Mouse (Mus musculus) embryo, embryonic 11 days (tissue): ENCODE measurements around the gene Thrap3.
A peak's percentile ranks its signal among the peaks of the same experiment; 100 is the strongest.

ENCODE experiments used
- DNase-seq: peaks from one replicate; pipeline ENCODE4 v3.0.0-alpha.2; 2015

Thrap3 gene

DNA sequence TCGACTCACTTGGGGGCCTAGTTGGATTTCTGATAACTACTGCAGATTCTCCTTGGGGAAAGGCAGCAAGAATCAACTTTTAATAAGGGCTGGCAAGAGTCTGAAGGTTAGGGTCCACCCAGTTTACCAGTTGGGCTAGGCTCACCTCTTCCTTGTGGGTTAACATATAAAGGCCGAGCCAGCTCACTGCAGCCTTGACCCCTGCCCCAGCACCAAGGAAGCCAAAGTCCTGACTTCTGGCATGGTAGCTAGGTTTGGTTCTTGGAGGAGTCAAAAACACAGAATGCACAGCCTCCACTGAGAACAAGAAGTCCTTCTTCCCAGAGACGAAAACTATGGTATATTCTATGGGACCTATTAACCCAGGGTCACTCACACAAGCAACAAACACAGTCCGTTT lies 38.9 kb downstream of the Thrap3 start:
- DNase-seq = no peak

DNA sequence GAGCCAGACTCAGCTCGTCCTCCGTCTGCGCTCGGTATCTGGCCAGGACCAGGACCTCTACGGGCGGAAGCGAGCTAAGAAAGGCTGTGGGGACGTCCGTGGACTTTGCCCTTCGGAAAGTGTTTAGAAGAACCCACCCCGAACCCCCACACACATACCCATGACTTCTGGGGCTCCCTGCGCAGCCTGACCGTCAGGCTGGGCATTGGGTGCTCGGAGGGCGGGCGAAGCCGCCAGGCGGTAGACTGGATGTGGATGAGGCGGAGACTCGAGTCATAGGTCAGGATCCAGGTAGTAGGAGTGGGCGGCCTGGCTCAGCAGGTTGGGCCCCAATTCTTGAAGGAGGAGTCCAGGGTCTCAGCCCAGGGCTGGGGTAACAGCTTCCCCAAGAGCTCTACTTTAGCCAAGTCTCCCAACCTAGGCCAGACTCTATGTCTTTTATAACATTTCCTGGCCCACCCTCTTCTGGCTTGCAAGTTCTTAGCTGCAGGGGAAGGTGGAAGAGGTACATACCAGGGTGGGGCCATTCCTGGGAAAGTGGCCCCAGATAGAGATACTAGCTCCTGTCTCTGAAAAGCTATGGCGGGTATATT lies 39.4 kb downstream of the Thrap3 start, which contains the start of gene Sh3d21:
TSS of gene Sh3d21 (minus strand) at position 425 of the 593 bp plus-strand sequence.
- no peak for DNase-seq

DNA sequence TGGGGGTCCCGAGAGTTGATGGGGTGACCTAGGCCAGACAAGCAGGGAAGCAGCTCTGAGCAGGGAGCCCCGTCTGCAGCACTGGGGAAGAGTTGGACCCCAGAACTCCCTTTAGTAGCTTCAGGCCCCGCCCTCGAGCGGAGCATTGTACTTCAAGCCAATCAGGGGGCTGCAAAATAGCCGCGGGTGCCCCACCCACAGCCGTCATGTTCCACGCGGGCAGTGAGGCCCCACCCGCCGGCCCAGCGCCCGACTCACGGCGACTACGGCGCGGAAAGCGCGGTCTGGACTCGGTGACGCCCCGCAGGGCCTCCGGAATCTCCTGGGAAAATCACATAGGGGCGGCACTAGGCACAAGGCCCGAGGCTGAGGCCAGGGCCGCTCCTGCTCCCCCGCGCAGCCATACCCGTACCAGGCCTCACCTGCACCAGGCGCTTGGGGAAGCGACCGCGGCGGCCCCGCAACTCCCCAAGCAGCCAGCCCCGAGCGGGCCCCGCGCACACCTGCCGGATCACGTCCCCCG lies 40.0 kb downstream of the Thrap3 start:
- peak; percentile 90 for DNase-seq

DNA sequence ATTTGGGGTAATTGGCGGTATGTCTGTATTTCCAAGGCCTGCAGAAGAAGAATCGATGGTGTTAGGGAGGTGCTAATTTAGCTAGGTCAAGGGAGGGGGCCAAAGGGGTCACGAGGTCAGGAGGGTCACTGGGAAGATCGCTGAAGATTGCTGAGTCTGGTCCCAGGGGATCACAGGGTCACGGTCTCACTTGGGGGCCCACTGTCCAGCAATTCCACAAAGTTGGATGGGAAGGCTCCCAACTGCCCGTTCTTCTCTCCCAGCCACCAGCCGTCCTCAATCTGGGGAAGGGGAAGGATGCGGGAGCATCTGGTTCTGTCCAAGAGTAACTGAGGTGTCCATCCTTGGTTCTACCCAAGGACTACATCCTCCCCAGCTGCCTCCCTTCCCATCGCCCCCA lies 40.6 kb downstream of the Thrap3 start:
- no peak for DNase-seq

DNA sequence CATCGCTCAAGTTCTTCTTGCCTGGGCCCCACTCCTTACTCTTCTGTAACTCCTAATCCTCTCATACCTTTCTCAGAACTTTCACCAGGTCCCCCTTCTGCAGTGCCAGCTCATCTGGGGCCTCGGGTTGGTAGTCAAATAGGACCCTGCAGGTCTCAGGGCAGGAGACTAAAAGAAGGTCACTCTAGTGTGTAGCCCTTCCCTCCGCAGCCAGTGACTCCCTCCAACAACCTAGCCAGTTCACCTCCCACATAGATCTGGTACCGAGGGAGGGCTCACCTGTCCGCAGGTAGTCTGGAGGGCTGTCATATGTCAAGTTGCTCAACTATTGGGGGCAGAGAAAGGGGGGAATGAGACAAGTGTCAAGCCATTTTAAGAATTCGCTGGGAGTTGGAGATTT lies 41.1 kb downstream of the Thrap3 start:
- DNase-seq = no peak

DNA sequence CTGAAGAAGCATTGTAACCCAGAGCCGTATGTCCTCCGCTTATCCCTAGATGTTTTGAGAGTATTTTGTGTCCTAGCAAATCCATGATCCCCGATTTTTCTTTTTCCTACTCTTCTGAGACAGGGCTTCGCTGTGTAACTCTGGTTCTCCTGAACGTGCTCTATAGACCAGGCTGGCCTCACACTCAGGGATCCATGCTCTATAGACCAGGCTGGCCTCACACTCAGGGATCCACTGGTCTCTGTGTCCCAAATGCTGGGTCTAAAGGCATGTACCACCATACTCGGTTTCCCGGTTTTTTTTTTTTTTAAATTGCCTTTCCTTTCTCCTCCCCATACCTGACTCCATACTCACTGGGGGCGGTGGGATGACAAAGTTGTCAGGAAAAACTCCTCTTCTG lies 41.6 kb downstream of the Thrap3 start:
- no peak for DNase-seq

DNA sequence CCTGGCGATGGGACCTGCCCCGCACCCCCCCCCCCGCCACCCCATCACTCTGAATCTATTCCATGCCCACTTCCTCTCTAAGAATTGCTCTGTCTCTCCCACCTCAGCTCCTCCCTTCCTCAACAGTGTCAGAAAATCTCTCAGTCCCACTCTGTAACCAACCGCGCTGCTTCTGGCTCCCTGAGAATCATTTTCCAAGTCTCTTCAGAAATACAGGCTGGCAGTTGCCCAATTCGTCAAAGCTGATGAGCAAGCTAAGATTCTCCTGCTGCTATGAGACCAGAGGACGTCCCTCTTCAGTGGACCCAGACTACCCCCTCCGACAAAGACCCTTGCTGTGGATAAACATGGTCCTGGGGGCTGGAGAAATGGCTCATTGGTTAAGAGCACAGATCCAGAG lies 43.1 kb downstream of the Thrap3 start:
- no peak for DNase-seq

DNA sequence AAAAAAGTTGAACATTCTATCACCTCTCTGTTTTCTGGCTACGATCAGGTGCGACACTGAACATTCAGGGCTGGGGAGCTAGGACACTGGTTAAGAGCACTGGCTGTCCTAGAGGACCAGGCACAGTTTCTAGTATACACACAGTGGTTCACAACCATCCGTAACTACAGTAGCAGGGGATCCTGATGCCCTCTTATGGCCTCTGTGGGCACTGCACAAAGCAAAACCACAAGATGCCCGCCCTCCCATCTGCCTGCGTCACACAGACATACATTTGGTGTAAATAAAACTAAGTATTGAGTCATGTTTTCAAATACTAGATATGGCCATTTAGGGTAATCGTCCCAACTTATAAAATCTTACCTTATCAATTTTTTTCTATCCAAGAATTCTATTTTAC lies 45.0 kb downstream of the Thrap3 start:
- DNase-seq = no peak

DNA sequence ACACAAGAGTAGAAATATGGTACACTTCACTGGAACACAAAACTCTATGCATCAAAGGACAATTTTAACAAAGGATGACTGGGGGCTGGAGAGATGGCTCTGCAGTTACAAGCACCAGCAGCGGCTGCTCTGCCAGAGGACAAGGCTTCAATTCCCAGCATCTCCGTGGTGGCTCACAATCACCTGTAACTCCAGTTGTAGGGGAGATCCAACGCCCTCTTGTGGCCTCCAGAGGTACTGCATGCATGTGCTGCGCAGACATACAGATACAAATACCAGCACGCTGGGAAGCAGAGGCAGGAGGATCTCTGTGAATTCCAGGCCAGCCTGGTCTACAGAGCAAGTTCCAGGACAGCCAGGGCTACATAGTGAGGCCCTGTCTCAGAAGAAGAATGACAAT lies 45.9 kb downstream of the Thrap3 start:
- no peak for DNase-seq

DNA sequence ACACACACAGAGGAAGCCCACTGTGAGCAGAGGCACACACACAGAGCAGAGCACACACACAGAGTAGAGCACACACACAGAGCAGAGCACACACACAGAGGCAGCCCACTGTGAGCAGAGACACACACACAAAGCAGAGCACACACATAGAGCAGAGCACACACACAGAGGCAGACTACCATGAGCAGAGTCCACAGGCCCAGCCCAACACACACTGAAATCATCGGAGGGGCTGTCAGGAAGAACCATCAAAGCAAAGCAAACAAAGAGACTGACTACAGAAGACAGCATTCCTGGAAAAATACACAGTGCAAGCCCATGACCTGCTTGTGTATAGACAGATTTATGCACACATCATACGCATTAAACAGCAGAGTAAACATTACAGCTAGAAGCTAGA lies 46.7 kb downstream of the Thrap3 start:
- DNase-seq = no peak

DNA sequence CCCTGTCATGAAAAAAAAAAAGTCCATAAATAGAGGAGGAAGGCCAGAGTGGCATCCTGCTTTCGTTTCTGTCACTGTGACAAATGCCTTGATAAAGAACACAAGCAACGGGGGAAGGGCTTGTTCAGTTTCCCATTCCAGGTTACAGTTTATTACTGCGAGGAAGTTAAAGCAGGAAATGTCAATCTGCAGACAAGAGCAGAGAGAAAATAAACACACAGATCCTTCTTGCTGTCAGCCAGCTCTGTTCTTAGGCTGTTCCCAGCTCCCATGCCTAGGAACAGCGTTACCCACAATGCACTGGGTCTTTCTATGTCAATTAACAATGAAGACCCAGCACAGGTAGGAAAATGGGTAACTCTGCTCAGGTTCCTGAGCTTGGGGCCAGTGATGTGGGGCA lies 47.4 kb downstream of the Thrap3 start:
- DNase-seq = no peak

DNA sequence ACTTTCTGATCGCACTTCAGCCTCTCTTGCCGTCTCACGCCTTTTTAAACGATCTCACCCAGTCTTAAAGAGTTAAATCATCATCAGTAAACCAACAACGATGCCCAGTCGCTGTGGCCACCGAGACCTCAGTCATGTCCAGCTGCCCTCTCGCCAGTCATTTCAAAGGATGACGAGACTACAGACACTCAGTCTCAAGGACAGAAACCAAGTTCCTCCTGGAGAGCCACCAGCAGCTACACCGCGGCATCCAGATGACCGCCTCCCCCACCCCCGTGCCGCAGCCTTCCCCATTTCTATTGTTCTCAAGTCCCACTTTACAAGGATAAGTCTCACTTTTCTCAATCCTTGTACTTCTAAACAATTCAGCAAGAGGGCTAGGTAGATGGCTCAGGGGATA lies 49.7 kb downstream of the Thrap3 start:
- DNase-seq = no peak

DNA sequence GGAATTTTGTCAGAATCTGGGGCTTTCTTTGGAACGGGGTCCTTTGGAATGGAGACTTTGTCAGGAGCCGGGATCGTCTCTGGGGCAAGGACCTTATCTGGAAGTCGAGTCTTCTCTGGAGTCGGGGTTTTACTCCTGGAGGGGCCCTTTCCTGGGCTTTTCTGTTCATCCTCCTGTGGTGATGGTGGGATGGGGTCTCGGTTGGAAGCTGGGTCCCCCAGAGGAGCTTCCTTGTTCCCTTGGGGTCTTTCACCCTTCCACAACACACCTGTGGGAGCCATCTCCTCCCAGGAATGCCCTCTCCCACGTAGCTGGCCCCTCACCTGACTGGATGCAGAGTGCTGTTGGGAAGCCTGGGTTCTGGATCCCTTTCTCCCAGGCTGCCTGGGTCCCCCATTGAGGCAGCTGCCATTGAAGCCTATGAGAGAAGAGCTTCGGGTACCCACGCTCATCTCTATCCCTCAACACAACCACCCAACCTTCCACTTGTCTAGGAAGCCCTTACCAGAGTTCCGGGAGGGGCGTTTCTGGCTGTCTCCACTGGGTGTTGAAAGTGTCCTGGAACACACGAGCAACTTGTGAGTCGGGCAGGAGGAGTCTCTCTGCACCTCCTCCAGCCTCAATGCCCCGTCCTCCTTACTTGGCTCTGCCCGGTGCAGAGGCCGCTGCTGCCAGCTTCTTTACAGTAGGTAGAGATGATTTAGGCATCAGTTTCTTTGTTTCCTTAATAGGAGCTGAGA lies 50.7 kb downstream of the Thrap3 start:
- DNase-seq = no peak

DNA sequence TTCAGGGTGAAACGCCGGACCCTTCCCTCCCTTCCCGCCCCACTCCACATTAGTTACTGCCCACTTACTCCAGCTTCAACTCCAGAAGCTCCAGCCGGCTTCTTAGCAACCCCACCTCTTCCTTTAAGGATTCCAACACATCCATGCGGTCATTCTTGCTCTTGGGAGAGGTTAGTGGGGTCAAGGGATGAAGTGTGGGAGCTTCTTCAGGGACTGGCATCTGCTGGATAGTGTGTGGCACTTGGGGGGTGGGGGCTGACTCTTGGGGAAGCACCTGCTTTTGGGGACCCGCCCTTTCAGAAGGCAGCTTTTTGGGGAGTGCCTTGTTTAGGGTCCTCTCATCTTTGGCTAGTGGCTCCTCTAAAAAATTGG lies 51.6 kb downstream of the Thrap3 start:
- no peak for DNase-seq

DNA sequence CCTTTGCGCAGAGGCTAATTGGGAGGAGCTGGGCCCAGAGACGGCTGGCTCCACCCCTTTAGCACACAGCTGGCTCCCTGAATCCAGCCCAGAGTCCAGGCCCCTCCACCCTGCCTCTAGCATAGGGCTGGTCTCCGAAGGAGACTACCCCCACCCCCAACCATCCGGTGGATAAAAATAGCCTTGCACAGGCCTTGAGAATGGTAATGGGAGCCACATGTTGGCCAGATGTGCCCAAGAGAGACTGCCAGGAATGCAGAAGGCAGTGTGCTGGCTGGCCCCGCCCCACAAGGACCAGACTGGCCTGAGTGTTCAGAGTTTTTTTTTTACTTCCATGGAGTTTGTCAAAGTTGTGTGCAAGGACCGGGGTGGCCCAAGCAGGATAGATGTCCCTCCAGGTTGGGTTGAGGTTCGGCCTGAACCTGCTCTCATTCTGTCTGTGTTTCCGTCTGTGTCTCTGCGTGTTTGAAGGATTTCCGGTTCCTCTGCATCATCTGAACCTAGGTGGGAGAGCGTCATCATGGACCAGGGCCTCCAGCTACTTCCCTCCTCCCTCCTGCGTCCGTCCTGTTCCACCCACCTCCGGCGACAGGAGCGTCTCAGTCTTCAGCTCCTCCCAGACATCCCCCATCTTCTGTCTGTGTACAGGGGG lies 52.1 kb downstream of the Thrap3 start:
- DNase-seq = peak; percentile 95

DNA sequence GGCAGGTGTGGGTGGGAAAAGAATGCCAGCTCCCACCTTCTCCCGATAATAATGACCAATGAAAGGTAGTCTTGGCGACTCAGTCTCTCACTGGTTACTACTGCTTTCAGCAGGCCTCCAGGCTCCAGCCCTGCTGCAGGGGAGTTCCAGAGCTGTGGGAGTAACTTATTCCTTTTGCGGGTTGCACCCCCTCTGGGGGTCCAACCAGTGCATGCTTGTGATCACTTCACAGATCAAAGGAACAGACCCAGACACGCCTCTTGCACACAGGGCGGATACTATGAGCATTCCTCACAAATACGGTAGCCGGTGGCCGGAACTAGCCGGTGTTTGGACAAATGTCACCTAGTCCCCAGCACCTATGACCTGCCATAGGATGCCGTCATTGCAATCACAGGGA lies 52.8 kb downstream of the Thrap3 start:
- no peak for DNase-seq

DNA sequence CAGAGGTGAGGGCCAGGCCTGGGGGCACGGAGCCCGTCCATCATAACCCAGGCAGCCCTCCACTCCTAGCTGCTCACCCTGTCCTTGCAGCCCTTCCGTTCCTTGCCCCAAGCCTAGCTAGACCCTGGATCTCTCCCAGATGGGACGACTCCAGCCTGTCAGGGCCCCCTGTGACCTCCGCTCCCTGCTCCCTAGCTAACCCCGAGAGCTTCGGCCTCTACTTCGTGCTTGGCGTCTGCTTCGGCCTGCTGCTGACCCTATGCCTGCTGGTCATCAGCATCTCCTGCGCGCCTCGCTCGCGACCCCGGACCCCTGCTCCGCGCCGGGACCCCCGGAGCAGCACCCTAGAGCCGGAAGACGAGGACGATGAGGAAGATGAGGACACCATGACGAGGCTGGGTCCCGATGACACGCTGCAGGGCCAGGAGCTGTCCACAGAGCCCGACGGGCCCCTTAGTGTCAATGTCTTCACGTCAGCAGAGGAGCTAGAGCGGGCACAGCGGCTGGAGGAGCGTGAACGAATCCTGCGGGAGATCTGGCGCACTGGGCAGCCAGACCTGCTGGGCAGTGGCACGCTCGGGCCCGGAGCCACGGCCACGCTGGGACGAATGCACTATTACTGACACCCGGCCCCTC lies 53.4 kb downstream of the Thrap3 start:
- no peak for DNase-seq

DNA sequence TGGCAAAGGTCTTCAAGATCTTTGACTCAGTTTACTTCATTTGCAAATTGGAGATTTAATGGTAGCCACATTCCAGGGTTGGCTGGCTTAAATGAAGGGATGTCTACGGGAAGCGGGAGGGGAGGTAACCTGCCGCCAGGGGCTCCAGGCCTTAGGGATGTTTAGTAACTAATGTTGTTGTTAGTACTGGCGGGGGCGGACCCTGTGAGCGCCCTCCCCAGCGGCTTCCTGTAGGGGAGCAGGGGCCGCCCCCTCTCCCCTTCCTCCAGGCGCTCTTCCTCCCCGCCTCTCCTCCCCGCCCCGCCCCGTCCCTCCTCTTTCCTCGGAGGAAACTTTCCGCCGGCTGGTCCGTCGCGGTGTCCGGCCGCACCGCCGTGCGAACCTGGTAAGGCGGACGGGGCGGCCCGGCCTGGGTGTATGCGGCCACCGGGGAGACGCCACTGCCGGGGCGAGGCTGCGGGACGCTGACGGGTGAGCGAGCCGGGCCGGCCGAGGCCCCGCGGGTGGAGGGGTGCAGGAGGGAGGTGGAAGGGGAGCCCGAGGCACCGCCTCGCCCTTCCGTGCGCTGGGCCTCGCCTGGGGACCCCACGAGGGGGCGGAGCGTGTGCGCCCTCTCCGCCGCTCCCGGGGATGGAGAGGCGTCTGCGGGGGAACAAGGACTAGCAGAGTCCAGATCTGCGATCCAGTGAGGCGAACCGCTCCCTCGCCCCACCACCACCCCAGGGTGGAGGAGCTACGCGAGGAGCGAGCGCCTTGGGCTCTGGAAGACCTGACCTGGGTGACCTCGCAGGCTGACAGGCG lies 54.2 kb downstream of the Thrap3 start:
- DNase-seq = peak; percentile 83

DNA sequence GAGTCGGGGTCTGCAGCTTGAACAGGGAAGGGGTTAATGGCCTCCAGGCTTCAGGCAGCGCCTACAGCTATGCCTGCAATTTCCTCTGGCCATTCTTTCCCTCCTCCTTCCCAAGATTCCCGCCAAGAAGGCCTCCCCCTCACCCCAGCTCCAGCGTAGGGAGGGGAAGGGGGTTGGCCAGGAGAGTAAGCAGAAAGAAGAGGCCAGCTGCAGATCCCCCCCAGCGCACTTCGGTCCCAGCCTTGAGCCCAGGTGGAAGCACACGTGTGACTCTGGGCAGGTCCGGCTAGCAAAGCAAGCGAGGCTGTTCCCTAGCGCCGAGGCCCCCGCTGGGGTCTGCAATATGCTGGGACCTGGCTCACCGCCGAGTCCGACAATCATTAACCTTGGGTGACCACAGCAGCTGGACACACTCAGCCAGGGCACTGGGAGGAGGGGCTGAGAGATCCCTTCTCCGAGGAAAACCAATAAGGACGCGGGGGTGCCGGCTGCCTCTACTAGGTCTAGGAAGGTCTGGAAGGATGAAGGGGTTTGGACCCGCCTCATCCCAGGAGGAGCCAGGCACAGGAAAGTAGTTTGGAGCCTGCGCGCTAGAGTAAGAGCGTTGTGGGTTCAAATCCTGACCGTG lies 54.9 kb downstream of the Thrap3 start, which contains the start of gene Eva1b:
TSS of gene Eva1b (plus strand) at position 212 of the 628 bp plus-strand sequence.
- DNase-seq = peak; percentile 86

DNA sequence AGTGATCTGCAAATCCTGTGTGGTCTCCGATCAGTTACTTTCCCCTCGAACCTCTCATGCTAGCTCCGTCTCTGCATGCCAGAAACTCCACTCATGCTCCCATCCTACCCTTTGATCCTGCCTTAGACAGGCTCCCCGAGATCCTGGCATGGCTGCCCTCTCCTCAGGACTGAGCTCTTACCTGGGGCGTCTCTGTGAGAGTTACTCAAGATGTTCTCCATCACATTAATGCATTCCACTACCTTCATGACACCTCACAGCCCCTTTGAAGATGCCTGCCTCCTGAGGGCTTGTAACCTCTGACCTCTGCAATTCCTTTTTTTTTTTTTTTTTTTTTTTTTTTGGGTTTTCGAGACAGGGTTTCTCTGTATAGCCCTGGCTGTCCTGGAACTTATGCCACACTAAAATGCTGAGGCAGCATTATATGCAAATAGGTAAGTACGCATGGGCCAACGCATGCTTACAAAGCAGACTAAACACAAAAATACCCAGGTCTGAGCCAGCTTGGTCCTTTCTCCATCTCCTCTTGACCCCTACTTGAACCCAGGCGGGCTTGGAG lies 55.5 kb downstream of the Thrap3 start:
- no peak for DNase-seq

DNA sequence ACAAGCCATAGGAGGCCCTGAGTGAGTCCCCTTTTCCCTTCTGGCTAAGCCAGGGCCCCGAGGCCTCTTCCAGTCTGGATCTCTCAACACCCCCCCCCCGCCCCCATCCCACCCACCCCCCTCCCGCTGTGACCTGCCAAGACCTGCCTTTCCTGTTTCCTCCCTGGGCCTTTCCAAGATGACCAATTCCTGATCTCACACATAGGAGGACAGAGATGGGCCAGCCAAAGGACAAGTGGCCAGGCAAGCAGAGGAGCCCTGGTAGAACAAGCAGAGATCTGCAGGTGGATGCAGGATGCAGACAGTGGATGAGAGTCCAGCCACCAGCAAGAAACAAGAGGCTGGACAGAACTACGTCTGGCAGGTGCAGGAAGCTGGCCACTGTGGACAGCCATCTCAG lies 57.2 kb downstream of the Thrap3 start:
- DNase-seq = no peak

DNA sequence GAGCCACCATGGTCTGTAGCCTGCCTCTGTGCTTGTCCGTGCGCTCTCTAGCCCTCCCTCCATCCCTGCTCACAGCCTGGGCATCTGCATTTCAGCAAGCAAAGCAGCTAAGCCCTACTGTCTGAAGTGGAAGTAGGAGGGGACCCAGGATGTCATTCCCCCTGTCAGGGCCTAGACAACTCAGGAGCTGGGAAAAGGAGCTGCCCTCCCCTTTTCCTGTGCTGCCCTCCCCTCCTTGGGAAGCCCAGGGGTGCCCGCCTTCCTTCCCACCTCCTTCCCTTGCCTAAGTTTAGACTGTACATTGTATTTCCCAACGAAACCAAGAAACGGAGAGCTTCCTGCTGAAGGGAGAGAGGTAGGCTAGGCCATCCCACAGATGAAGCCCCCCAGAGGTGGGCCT lies 61.5 kb downstream of the Thrap3 start:
- no peak for DNase-seq
